Mouse (Mus musculus) limb, embryonic 12.5 days (tissue): ENCODE measurements at regions not wholly inside any gene's neighbourhood (a gene's known extent, or its start where the extent isn't known, plus 50 kb on each side); places are given as distances from the start of the nearest gene placed in this dataset.
A peak's percentile ranks its signal among the peaks of the same experiment; 100 is the strongest.

Experiments used
- ATAC-seq: fragments of 200-750 bp; cut with Nextera tagmentation; 2 replicates; pipeline ENCODE4 v1.8.0; 2017; ENCODE audit warnings: low read depth, moderate TSS enrichment; ENCODE audit not compliant: insufficient number of reproducible peaks, insufficient read depth, low FRiP score, low TSS enrichment
- H3K27ac ChIP-seq: fragments of 300-500 bp; sonication (generic); 2 replicates; pipeline ENCODE4 v1.5.1; 2016; ENCODE audit warnings: mild to moderate bottlenecking, moderate library complexity
- H3K27me3 ChIP-seq: fragments of 300-500 bp; sonication (generic); 2 replicates; pipeline ENCODE4 v1.6.1; 2016; ENCODE audit warnings: mild to moderate bottlenecking, moderate library complexity
- H3K36me3 ChIP-seq: fragments of 300-500 bp; sonication (generic); 2 replicates; pipeline ENCODE4 v1.6.1; 2016; ENCODE audit warnings: mild to moderate bottlenecking, moderate library complexity
- H3K4me1 ChIP-seq: fragments of 300-500 bp; sonication (generic); replicated peaks from 2 replicates; pipeline ENCODE4 v1.6.1; 2016
- H3K4me2 ChIP-seq: fragments of 300-500 bp; sonication (generic); 2 replicates; pipeline ENCODE4 v1.6.1; 2016; ENCODE audit warnings: mild to moderate bottlenecking, moderate library complexity
- H3K4me3 ChIP-seq: fragments of 300-500 bp; sonication (generic); replicated peaks from 2 replicates; pipeline ENCODE4 v1.5.1; 2016; ENCODE audit warnings: mild to moderate bottlenecking
- H3K9ac ChIP-seq: fragments of 300-500 bp; sonication (generic); replicated peaks from 2 replicates; pipeline ENCODE4 v1.6.1; 2016; ENCODE audit warnings: mild to moderate bottlenecking, moderate library complexity
- H3K9me3 ChIP-seq: fragments of 300-500 bp; sonication (generic); 2 replicates; pipeline ENCODE4 v1.6.1; 2016; ENCODE audit warnings: mild to moderate bottlenecking, moderate library complexity
- WGBS: fragments of 180-500 bp; shearing (Covaris S2); methylation state at CpG from one replicate; pipeline ENCODE4 v1.1.7; 2016; 5-methylcytosine and 5-hydroxymethylcytosine counted together

GRCm38 (mm10) chr17:74920056-74920455 is 85.3 kb upstream of the Ltbp1 start:
- no peak for ATAC-seq
- Histone ChIP-seq H3K4me3 (no peak overlapping the region), H3K9me3 (peaks cover 14% of the 10 kb centered on the region; the same call in 1 of the 2 replicates), H3K9ac (no peak overlapping the region), H3K4me2 (no peak overlapping the region), H3K27me3 (no peaks in the 10 kb centered on the region), H3K27ac (no peak overlapping the region), H3K4me1 (peaks cover 15% of the 10 kb centered on the region), H3K36me3 (no peaks in the 10 kb centered on the region)
- WGBS = 84% methylated on average over 5 of the region's 5 CpGs

GRCm38 (mm10) chr17:74921413-74921812 is 84.0 kb upstream of the Ltbp1 start:
- H3K4me3 ChIP-seq = no peak overlapping the region
- peaks cover 15% of the 10 kb centered on the region for H3K4me1 ChIP-seq
- H3K9ac ChIP-seq = no peak overlapping the region
- peaks cover 9% of the 10 kb centered on the region; the same call in 1 of the 2 replicates for H3K9me3 ChIP-seq
- H3K4me2 ChIP-seq = no peak overlapping the region
- H3K27me3 ChIP-seq = no peaks in the 10 kb centered on the region
- H3K36me3 ChIP-seq = no peaks in the 10 kb centered on the region
- ATAC-seq = no peak; the same call in 1 of the 2 replicates
- WGBS = 88% methylated on average over 6 of the region's 6 CpGs
- no peak overlapping the region for H3K27ac ChIP-seq

GRCm38 (mm10) chr17:74922016-74922415 is 83.4 kb upstream of the Ltbp1 start:
- Histone ChIP-seq H3K4me3 (no peak overlapping the region), H3K9me3 (peaks cover 4% of the 10 kb centered on the region; the same call in 1 of the 2 replicates), H3K9ac (no peak overlapping the region), H3K4me2 (no peak overlapping the region), H3K36me3 (no peaks in the 10 kb centered on the region), H3K27ac (no peak overlapping the region), H3K27me3 (no peaks in the 10 kb centered on the region), H3K4me1 (peaks cover 15% of the 10 kb centered on the region)
- 61% methylated on average over 4 of the region's 4 CpGs for WGBS
- no peak for ATAC-seq

GRCm38 (mm10) chr17:74922591-74922990 is 82.8 kb upstream of the Ltbp1 start:
- 22% methylated on average over 3 of the region's 3 CpGs for WGBS
- Histone ChIP-seq H3K4me2 (peak overlapping the region; percentile 11), H3K4me3 (no peak overlapping the region), H3K9ac (no peak overlapping the region), H3K27ac (0 out of 2 replicates have a peak overlapping the region, but pooled peaks have one; percentile 1), H3K9me3 (0 out of 2 replicates have a peak, but pooled peaks cover 3% of the 10 kb centered on the region), H3K27me3 (no peaks in the 10 kb centered on the region), H3K4me1 (peaks cover 15% of the 10 kb centered on the region), H3K36me3 (no peaks in the 10 kb centered on the region)
- peak; percentile 70; the same call in 1 of the 2 replicates for ATAC-seq

GRCm38 (mm10) chr17:74923101-74923500 is 82.3 kb upstream of the Ltbp1 start:
- H3K27ac ChIP-seq = no peak overlapping the region
- peak overlapping the region; percentile 11 for H3K4me2 ChIP-seq
- no peak overlapping the region for H3K9ac ChIP-seq
- H3K36me3 ChIP-seq = no peaks in the 10 kb centered on the region
- 0 out of 2 replicates have a peak, but pooled peaks cover 3% of the 10 kb centered on the region for H3K9me3 ChIP-seq
- 14% methylated on average over 9 of the region's 9 CpGs for WGBS
- H3K27me3 ChIP-seq = no peaks in the 10 kb centered on the region
- 0 out of 2 replicates have a peak, but pooled peaks have one; percentile 26 for ATAC-seq
- peaks cover 15% of the 10 kb centered on the region for H3K4me1 ChIP-seq
- no peak overlapping the region for H3K4me3 ChIP-seq

- Histone ChIP-seq H3K9me3 (no peaks in the 10 kb centered on the region), H3K36me3 (no peaks in the 10 kb centered on the region), H3K27me3 (no peaks in the 10 kb centered on the region), H3K4me2 (no peak overlapping the region), H3K27ac (no peak overlapping the region), H3K4me1 (peaks cover 15% of the 10 kb centered on the region), H3K4me3 (no peak overlapping the region), H3K9ac (no peak overlapping the region)
- WGBS = 88% methylated on average over 6 of the region's 6 CpGs
- no peak for ATAC-seq
These were observed 80.2 kb upstream of the Ltbp1 start for GRCm38 (mm10) chr17:74925131-74925530.

- 0 out of 2 replicates have a peak, but pooled peaks cover 3% of the 10 kb centered on the region for H3K9me3 ChIP-seq
- no peak overlapping the region for H3K4me2 ChIP-seq
- no peak for ATAC-seq
- peaks cover 4% of the 10 kb centered on the region; the same call in 1 of the 2 replicates for H3K4me1 ChIP-seq
- H3K9ac ChIP-seq = no peak overlapping the region
- H3K4me3 ChIP-seq = no peak overlapping the region
- H3K36me3 ChIP-seq = no peaks in the 10 kb centered on the region
- H3K27me3 ChIP-seq = no peaks in the 10 kb centered on the region
- H3K27ac ChIP-seq = no peak overlapping the region
- 77% methylated on average over 5 of the region's 5 CpGs for WGBS
These were observed 77.4 kb upstream of the Ltbp1 start for GRCm38 (mm10) chr17:74927981-74928380.

- Histone ChIP-seq H3K4me1 (no peaks in the 10 kb centered on the region), H3K9ac (no peak overlapping the region)
- ATAC-seq = no peak
These were observed 73.8 kb upstream of the Ltbp1 start for GRCm38 (mm10) chr17:74931540-74931939.

GRCm38 (mm10) chr17:74941393-74941792 is 64.0 kb upstream of the Ltbp1 start:
- H3K9me3 ChIP-seq = no peaks in the 10 kb centered on the region
- no peaks in the 10 kb centered on the region for H3K27me3 ChIP-seq
- H3K4me2 ChIP-seq = no peak overlapping the region
- no peak overlapping the region for H3K27ac ChIP-seq
- H3K9ac ChIP-seq = no peak overlapping the region
- peaks cover 18% of the 10 kb centered on the region; the same call in 1 of the 2 replicates for H3K4me1 ChIP-seq
- ATAC-seq = no peak
- 94% methylated on average over 6 of the region's 6 CpGs for WGBS
- H3K36me3 ChIP-seq = no peaks in the 10 kb centered on the region
- no peak overlapping the region for H3K4me3 ChIP-seq

More at GRCm38 (mm10) chr17:74931540-74931939, 73.8 kb upstream of the Ltbp1 start:
- no peak overlapping the region for H3K27ac ChIP-seq
- no peaks in the 10 kb centered on the region for H3K36me3 ChIP-seq
- H3K27me3 ChIP-seq = no peaks in the 10 kb centered on the region
- H3K4me2 ChIP-seq = no peak overlapping the region
- 0 out of 2 replicates have a peak, but pooled peaks cover 3% of the 10 kb centered on the region for H3K9me3 ChIP-seq
- H3K4me3 ChIP-seq = no peak overlapping the region
- WGBS = 32% methylated on average over 4 of the region's 4 CpGs

GRCm38 (mm10) chr17:74942984-74943801 is 62.2 kb upstream of the Ltbp1 start:
- no peaks in the 10 kb centered on the region for H3K9me3 ChIP-seq
- 82% methylated on average over 10 of the region's 10 CpGs for WGBS
- no peak for ATAC-seq

GRCm38 (mm10) chr17:74943802-74944193 is 61.6 kb upstream of the Ltbp1 start:
- H3K27ac ChIP-seq = no peak overlapping the region
- 38% methylated on average over 4 of the region's 4 CpGs for WGBS
- no peak overlapping the region for H3K9ac ChIP-seq
- H3K27me3 ChIP-seq = no peaks in the 10 kb centered on the region
- no peak overlapping the region for H3K4me3 ChIP-seq
- H3K9me3 ChIP-seq = no peaks in the 10 kb centered on the region
- no peak for ATAC-seq
- H3K36me3 ChIP-seq = no peaks in the 10 kb centered on the region
- H3K4me2 ChIP-seq = no peak overlapping the region
- peaks cover 18% of the 10 kb centered on the region; the same call in 1 of the 2 replicates for H3K4me1 ChIP-seq

More at GRCm38 (mm10) chr17:74942984-74943801, 62.2 kb upstream of the Ltbp1 start:
- Histone ChIP-seq H3K27ac (no peak overlapping the region), H3K27me3 (no peaks in the 10 kb centered on the region), H3K4me1 (peaks cover 18% of the 10 kb centered on the region; the same call in 1 of the 2 replicates), H3K9ac (no peak overlapping the region), H3K36me3 (no peaks in the 10 kb centered on the region), H3K4me3 (no peak overlapping the region), H3K4me2 (no peak overlapping the region)
